Mouse (Mus musculus): ENCODE results near the gene Rai1. TPM values are rescaled to one million over a fixed set of nuclear protein-coding genes. Genes with fewer than 3 reads are reported as not detected.

Rai1 gene
- polyA plus RNA-seq, 2 experiments = 29.7 to 62.1 TPM

- no peaks in the 10 kb centered on the region for H3K9me3 ChIP-seq (ENCODE audit: control insufficient read depth, low read length)
- H3K27ac ChIP-seq (replicated peaks; ENCODE audit: low read depth, low read length) = 0 out of 2 replicates have a peak overlapping the region, but pooled peaks have one; percentile 19
- H3K4me2 ChIP-seq (replicated peaks; ENCODE audit: low read depth, low read length, severe bottlenecking) = peak overlapping the region; percentile 32; the same call in 1 of the 2 replicates
- DNase-seq (ENCODE audit: low spot score) (no peak), ATAC-seq (ENCODE audit: low FRiP score, low read depth) (no peak)
- WGBS = 46% methylated on average over 5 of the region's 5 CpGs
- 0 out of 2 replicates have a peak overlapping the region, but pooled peaks have one; percentile 1 for H3K4me3 ChIP-seq (replicated peaks; ENCODE audit: low read length)
- H3K27me3 ChIP-seq (ENCODE audit: control insufficient read depth, insufficient read depth, low read length) = no peaks in the 10 kb centered on the region
- no peak for TF ChIP-seq POLR2A (IDR thresholded peaks at IDR 0.05; ENCODE audit: borderline replicate concordance, extremely low read depth, insufficient read depth, insufficient read length)
- H3K36me3 ChIP-seq (ENCODE audit: control insufficient read depth, insufficient read depth, low read length) = no peaks in the 10 kb centered on the region; the same call in 1 of the 2 replicates
- peaks cover 63% of the 10 kb centered on the region for H3K4me1 ChIP-seq (ENCODE audit: control insufficient read depth, insufficient read depth, low read length)
- H3K9ac ChIP-seq (ENCODE audit: low read depth, low read length, severe bottlenecking) = peak overlapping the region; percentile 36
These were observed 3.9 kb downstream of the Rai1 start for GRCm38 (mm10) chr11:60108631-60109172.

GRCm38 (mm10) chr11:60110386-60110785 is 5.6 kb downstream of the Rai1 start:
- no peak for DNase-seq (ENCODE audit: low spot score)
- no peaks in the 10 kb centered on the region for H3K9me3 ChIP-seq (ENCODE audit: control insufficient read depth, low read length)
- ATAC-seq (ENCODE audit: low FRiP score, low read depth) = no peak
- H3K4me3 ChIP-seq (replicated peaks; ENCODE audit: low read length) = no peak overlapping the region
- TF ChIP-seq POLR2A (IDR thresholded peaks at IDR 0.05; ENCODE audit: borderline replicate concordance, extremely low read depth, insufficient read depth, insufficient read length) = no peak
- H3K36me3 ChIP-seq (ENCODE audit: control insufficient read depth, insufficient read depth, low read length) = no peaks in the 10 kb centered on the region; the same call in 1 of the 2 replicates
- WGBS = 69% methylated on average over 5 of the region's 5 CpGs
- H3K27me3 ChIP-seq (ENCODE audit: control insufficient read depth, insufficient read depth, low read length) = no peaks in the 10 kb centered on the region
- peaks cover 72% of the 10 kb centered on the region for H3K4me1 ChIP-seq (ENCODE audit: control insufficient read depth, insufficient read depth, low read length)
- H3K27ac ChIP-seq (replicated peaks; ENCODE audit: low read depth, low read length) = no peak overlapping the region
- H3K4me2 ChIP-seq (replicated peaks; ENCODE audit: low read depth, low read length, severe bottlenecking) = no peak overlapping the region
- no peak overlapping the region for H3K9ac ChIP-seq (ENCODE audit: low read depth, low read length, severe bottlenecking)

GRCm38 (mm10) chr11:60111576-60111975 is 6.8 kb downstream of the Rai1 start:
- 86% methylated on average over 2 of the region's 2 CpGs for WGBS

GRCm38 (mm10) chr11:60113624-60114023 is 8.8 kb downstream of the Rai1 start:
- H3K9ac ChIP-seq (ENCODE audit: low read depth, low read length, severe bottlenecking) = peak overlapping the region; percentile 55; the same call in 1 of the 2 replicates
- ATAC-seq (ENCODE audit: low FRiP score, low read depth) (no peak), DNase-seq (ENCODE audit: low spot score) (no peak)
- WGBS = 6% methylated on average over 4 of the region's 4 CpGs
- H3K27ac ChIP-seq (replicated peaks; ENCODE audit: low read depth, low read length) = peak overlapping the region; percentile 89
- H3K36me3 ChIP-seq (ENCODE audit: control insufficient read depth, insufficient read depth, low read length) = no peaks in the 10 kb centered on the region; the same call in 1 of the 2 replicates
- H3K4me3 ChIP-seq (replicated peaks; ENCODE audit: low read length) = no peak overlapping the region; the same call in 1 of the 2 replicates
- peaks cover 61% of the 10 kb centered on the region for H3K4me1 ChIP-seq (ENCODE audit: control insufficient read depth, insufficient read depth, low read length)
- no peaks in the 10 kb centered on the region for H3K9me3 ChIP-seq (ENCODE audit: control insufficient read depth, low read length)
- H3K4me2 ChIP-seq (replicated peaks; ENCODE audit: low read depth, low read length, severe bottlenecking) = peak overlapping the region; percentile 76
- H3K27me3 ChIP-seq (ENCODE audit: control insufficient read depth, insufficient read depth, low read length) = no peaks in the 10 kb centered on the region
- TF ChIP-seq POLR2A (IDR thresholded peaks at IDR 0.05; ENCODE audit: borderline replicate concordance, extremely low read depth, insufficient read depth, insufficient read length) = no peak

More at GRCm38 (mm10) chr11:60111576-60111975, 6.8 kb downstream of the Rai1 start:
- Histone ChIP-seq H3K36me3 (ENCODE audit: control insufficient read depth, insufficient read depth, low read length) (no peaks in the 10 kb centered on the region; the same call in 1 of the 2 replicates), H3K27ac (replicated peaks; ENCODE audit: low read depth, low read length) (no peak overlapping the region), H3K9me3 (ENCODE audit: control insufficient read depth, low read length) (no peaks in the 10 kb centered on the region), H3K27me3 (ENCODE audit: control insufficient read depth, insufficient read depth, low read length) (no peaks in the 10 kb centered on the region), H3K4me2 (replicated peaks; ENCODE audit: low read depth, low read length, severe bottlenecking) (no peak overlapping the region), H3K4me3 (replicated peaks; ENCODE audit: low read length) (no peak overlapping the region), H3K9ac (ENCODE audit: low read depth, low read length, severe bottlenecking) (no peak overlapping the region), H3K4me1 (ENCODE audit: control insufficient read depth, insufficient read depth, low read length) (peaks cover 79% of the 10 kb centered on the region)
- ATAC-seq (ENCODE audit: low FRiP score, low read depth) (no peak), DNase-seq (ENCODE audit: low spot score) (no peak)
- TF ChIP-seq POLR2A (IDR thresholded peaks at IDR 0.05; ENCODE audit: borderline replicate concordance, extremely low read depth, insufficient read depth, insufficient read length) = no peak

- no peak for TF ChIP-seq POLR2A (IDR thresholded peaks at IDR 0.05; ENCODE audit: borderline replicate concordance, extremely low read depth, insufficient read depth, insufficient read length)
- H3K36me3 ChIP-seq (ENCODE audit: control insufficient read depth, insufficient read depth, low read length) = no peaks in the 10 kb centered on the region; the same call in 1 of the 2 replicates
- H3K4me3 ChIP-seq (replicated peaks; ENCODE audit: low read length) = peak overlapping the region; percentile 48
- peaks cover 52% of the 10 kb centered on the region for H3K4me1 ChIP-seq (ENCODE audit: control insufficient read depth, insufficient read depth, low read length)
- 4% methylated on average over 19 of the region's 21 CpGs for WGBS
- H3K9me3 ChIP-seq (ENCODE audit: control insufficient read depth, low read length) = no peaks in the 10 kb centered on the region
- ATAC-seq (ENCODE audit: low FRiP score, low read depth) (peak; percentile 7; the same call in 1 of the 2 replicates), DNase-seq (ENCODE audit: low spot score) (peak; percentile 20)
- H3K27ac ChIP-seq (replicated peaks; ENCODE audit: low read depth, low read length) = peak overlapping the region; percentile 89
- H3K27me3 ChIP-seq (ENCODE audit: control insufficient read depth, insufficient read depth, low read length) = no peaks in the 10 kb centered on the region
- H3K9ac ChIP-seq (ENCODE audit: low read depth, low read length, severe bottlenecking) = peak overlapping the region; percentile 55
- H3K4me2 ChIP-seq (replicated peaks; ENCODE audit: low read depth, low read length, severe bottlenecking) = peak overlapping the region; percentile 76
These were observed 9.6 kb downstream of the Rai1 start for GRCm38 (mm10) chr11:60114296-60115023.

Measured in limb, embryonic 14.5 days (tissue).